Mouse (Mus musculus) bone marrow macrophage, adult 2 months (primary cell): ENCODE measurements around the gene Tbc1d2b.

Source experiments
- CTCF ChIP-seq: IDR thresholded peaks from 2 replicates; pipeline ENCODE4 v1.5.1; 2012; ENCODE audit warnings: low read depth, mild to moderate bottlenecking, low read length, moderate library complexity
- POLR2A ChIP-seq: IDR thresholded peaks from 2 replicates; pipeline ENCODE4 v1.6.1; 2012; ENCODE audit warnings: mild to moderate bottlenecking, low read depth, low read length, borderline replicate concordance

DNA sequence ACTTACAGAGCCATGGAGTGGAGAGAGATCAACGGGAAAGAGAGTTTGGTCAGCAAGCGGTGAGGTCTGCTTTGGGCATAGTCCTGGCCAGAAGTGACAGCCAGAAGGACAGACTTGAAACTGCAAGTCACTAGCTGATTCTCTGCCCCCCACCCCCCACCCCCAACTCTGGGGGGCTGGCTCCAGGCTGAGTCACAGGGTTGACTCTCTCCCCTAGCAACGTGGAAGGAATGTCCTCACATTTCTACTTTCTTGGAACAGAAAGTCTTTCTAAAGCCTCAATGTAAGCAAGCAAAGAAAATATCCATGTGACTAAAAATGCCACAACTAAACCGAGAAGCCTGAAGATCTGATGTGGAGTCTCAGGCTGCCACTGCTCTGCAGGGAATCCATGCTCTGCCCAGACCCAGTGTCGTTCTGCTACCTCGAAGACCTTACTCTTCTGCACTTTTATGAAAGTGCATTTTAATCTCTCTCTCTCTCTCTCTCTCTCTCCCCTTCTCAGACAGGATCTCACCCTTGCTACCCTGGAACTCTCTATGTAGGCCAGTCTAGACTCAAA, 14.7 kb downstream of the Tbc1d2b start:
- no peak for TF ChIP-seq POLR2A
- TF ChIP-seq CTCF, result no peak
